Mouse (Mus musculus) kidney, embryonic 16.5 days (tissue): ENCODE results near the gene Gar1. TPM values are rescaled to one million over a fixed set of nuclear protein-coding genes. Genes with fewer than 3 reads are reported as not detected.

Source experiments
- polyA plus RNA-seq: library from polyadenylated mRNA; unstranded; fragments of >200 nt; fragmentation: Nextera tagmentation; extraction: Ambion mirVana; gene quantifications from 2 replicates; pipeline ENCODE4 v1.2.1, GENCODE M21; 2015

Gene Gar1
- polyA plus RNA-seq, 1 experiment from 2014 or later, result 69.2 TPM

Other genes with a start within 250 kb of the Gar1 start
- gene Egf, start 76.1 kb downstream of the Gar1 start, polyA plus RNA-seq, result 2.3 and 2.4 TPM in 2 replicates
- 0.10 TPM in 1 of 2 replicates, not detected in the other for gene Lrit3, start 27.4 kb downstream of the Gar1 start, polyA plus RNA-seq
- not detected in 2 replicates for gene Rrh, start 8.8 kb downstream of the Gar1 start, polyA plus RNA-seq
- 18.0 and 24.6 TPM in 2 replicates for gene Cfi, start 4.5 kb upstream of the Gar1 start, polyA plus RNA-seq
- 43.0 and 47.5 TPM in 2 replicates for gene Pla2g12a, start 47.2 kb upstream of the Gar1 start, polyA plus RNA-seq
- 78.9 and 83.6 TPM in 2 replicates for gene Casp6, start 70.0 kb upstream of the Gar1 start, polyA plus RNA-seq
- 2.1 and 2.8 TPM in 2 replicates for gene Mcub, start 138.8 kb upstream of the Gar1 start, polyA plus RNA-seq
- gene Sec24b, start 230.2 kb upstream of the Gar1 start, polyA plus RNA-seq, result 35.3 and 41.1 TPM in 2 replicates